Mouse (Mus musculus): ENCODE measurements around the gene Sfmbt1.

GRCm38 (mm10) chr14:30671986-30672312 lies 42.7 kb upstream of the Sfmbt1 start:
- TF ChIP-seq NRF1 (IDR thresholded peaks at IDR 0.05; ENCODE audit: insufficient read depth, low read depth, low read length, poor library complexity, severe bottlenecking) (no peak), UBTF (IDR thresholded peaks at IDR 0.05; ENCODE audit: borderline replicate concordance, insufficient read depth, low read depth, low read length) (no peak), TAL1 (IDR thresholded peaks at IDR 0.05; ENCODE audit: low read length) (no peak), ZC3H11A (IDR thresholded peaks at IDR 0.05; ENCODE audit: low read depth, low read length) (peak; percentile 91), CTCF (IDR thresholded peaks at IDR 0.05 in 2 of 3, conservative IDR thresholded peaks at IDR 0.05 in 1 of 3; ENCODE audit: control insufficient read depth in 1 of 3, insufficient read depth in 1 of 3, low read depth in 2 of 3, low read length in 3 of 3, poor library complexity in 1 of 3, severe bottlenecking in 1 of 3) (peak; percentile 82 to 96 (median 91)), EP300 (IDR thresholded peaks at IDR 0.05; ENCODE audit: low read depth in 1 of 2, low read length in 2 of 2) (no peak), JUND (IDR thresholded peaks at IDR 0.05; ENCODE audit: low read depth, low read length) (no peak), HCFC1 (IDR thresholded peaks at IDR 0.05; ENCODE audit: low read depth, low read length) (no peak), MEF2A (IDR thresholded peaks at IDR 0.05; ENCODE audit: extremely low read depth, insufficient replicate concordance, low read depth, low read length, poor library complexity, severe bottlenecking) (no peak), POLR2A (IDR thresholded peaks at IDR 0.05; ENCODE audit: control insufficient read depth in 1 of 2, insufficient read depth in 1 of 2, low read depth in 1 of 2, low read length in 2 of 2, poor library complexity in 1 of 2) (no peak), USF1 (IDR thresholded peaks at IDR 0.05; ENCODE audit: low read depth, low read length) (no peak), MYB (IDR thresholded peaks at IDR 0.05; ENCODE audit: low read depth, low read length) (no peak), USF2 (IDR thresholded peaks at IDR 0.05; ENCODE audit: borderline replicate concordance in 1 of 2, insufficient read depth in 1 of 2, low read depth in 1 of 2, low read length in 2 of 2) (no peak)

Measured in MEL (cell line).